Mouse (Mus musculus) CD4-positive, CD25-positive, alpha-beta regulatory T cell, adult 4 months (primary cell): Measurements from ENCODE around the gene Syvn1. TPM values are rescaled to one million over a fixed set of nuclear protein-coding genes. Genes with fewer than 3 reads are reported as not detected.

Experiments used
- ATAC-seq: one replicate; pipeline ENCODE4 v1.8.0; 2017
- polyA plus RNA-seq, 2 experiments: library from polyadenylated mRNA; unstranded; fragments of 100-300 nt; shearing (Covaris generic); gene quantifications; one replicate each; pipeline ENCODE4 v1.2.1; 2017

The Syvn1 gene
- 10 to 100 TPM; 13.4 to 17.1 TPM for polyA plus RNA-seq

DNA sequence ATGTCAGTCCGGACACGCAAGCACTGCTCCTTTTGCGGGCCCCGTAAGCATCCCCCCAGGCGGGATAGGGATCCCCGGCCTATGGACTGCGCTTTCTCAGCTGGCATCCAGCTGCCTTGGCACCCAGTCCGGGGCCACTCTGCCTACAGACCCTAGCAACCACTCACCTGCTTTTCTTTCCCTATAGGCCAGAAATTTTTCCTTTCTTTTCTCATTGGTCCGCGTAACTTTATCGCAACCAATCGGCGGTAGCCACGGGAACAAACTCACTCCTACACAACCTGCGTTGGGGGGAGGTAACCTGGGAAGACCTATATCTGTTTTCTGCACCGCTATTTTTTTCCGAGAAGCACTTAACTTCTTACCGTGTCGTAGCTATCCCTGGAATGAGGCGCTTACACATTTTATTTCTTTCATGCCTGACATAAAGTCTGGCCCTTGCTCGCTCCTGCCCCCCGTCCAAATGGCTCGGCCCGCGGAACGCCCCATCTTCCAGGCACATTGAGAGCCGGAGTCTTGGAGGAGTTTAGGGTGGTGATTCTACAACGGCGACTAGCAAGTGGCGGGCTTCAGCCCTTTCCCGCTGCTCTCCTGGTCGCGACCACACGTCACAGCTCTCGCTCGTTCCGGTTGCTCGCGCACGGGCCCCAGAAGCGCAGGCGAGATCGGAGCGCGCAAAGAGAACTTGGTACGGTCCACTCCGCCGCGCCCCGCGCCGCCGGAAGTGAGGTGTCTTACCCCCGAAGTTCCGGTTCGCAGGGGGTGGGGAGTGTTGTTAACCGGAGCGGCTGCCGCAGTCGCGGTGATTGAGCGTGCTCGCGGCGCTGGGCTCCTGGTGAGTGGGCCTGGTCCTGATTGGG, at the start of gene Syvn1:
Syvn1 (plus strand) TSS at position 283 of the 860 bp plus-strand sequence.
- ATAC-seq: peak; percentile 91

DNA sequence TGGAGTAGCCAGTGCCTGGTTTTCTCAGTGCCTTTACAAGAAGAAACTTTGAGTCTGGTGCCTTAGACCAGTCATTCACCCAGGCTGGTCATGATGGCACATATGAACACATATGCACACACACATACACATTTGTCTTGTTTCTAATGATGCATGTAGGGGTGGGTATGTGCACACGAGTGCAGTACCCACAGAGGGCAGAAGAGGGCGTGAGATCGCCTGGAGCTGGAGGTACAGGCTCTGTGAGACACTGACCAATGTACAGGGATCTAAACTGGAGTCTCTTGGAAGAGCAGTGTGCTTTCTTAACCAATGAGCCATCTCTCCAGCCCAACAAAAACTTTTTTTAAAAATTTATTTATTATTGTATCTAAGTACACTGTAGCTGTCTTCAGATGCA, 48.2 kb upstream of the Syvn1 start:
- no peak for ATAC-seq

GRCm38 (mm10) chr19:5999969-6000368, 46.4 kb upstream of the Syvn1 start:
- no peak for ATAC-seq

- ATAC-seq: no peak
Observed at GRCm38 (mm10) chr19:6005541-6005940, 40.8 kb upstream of the Syvn1 start.

- ATAC-seq: no peak
Observed at GRCm38 (mm10) chr19:6007013-6007412, 39.4 kb upstream of the Syvn1 start.

GRCm38 (mm10) chr19:6009137-6009536, 37.2 kb upstream of the Syvn1 start:
- no peak for ATAC-seq

DNA sequence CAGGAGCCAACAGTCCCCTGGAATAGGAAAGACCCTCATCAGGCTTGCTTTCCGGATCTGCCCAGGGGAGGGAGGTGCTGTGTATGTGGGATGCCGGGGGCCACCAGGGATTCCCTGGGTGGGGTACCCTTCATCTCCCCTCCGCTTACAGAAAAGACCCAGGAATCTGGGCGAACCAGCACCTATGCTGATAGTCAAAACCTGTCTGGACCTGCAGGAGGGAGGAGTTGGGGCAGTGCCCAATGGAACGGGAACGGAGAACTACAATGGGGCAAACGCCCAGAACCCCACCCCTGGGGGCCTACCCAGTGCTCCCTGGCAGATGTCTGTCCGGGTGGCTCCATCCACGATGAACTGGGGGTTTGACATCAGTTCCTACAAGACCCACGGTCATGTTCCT, 32.7 kb upstream of the Syvn1 start:
- ATAC-seq: no peak

GRCm38 (mm10) chr19:6014991-6015510, 31.3 kb upstream of the Syvn1 start:
- ATAC-seq: peak; percentile 68

DNA sequence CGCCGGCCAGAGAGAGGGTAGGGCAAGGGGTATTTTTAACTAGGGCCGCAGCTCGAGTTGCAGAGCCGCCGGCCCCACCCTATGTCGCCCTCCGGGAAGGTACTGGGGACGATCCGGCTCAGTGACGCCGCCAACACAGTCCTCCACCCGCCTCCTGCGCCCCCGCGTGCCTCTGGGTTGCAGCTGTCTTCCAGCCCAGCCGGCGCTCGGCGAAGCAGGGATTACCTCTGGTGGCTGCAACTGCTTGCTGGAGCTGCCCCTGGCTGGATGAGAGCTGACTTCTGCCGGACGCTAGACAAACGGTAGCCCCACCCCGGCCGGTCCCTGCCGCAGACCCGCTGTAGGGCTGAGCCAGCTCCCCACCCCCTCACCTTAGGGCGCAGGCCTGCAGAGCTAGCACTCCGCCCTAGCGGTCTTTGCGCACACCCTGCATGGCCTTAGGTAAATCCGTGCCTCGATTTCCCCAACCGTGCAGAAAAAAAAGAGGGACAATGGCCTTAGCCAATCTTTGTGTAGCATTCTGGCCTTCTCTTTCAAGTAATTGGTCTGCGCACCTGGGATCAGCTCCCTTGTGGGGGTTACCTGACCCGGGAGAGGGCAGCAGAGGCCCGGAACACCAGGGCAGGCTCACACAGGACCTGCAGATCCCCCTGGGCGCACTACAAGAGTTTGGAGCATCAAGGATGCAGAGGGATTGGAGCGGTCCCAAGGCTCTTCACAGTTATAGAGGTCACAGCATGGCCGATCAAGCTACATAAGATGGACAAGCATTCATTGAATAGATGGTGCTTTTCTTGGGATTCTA, 30.7 kb upstream of the Syvn1 start, which contains the start of gene Capn1:
Capn1 (minus strand) TSS at position 387 of the 805 bp plus-strand sequence.
- ATAC-seq: peak; percentile 74

DNA sequence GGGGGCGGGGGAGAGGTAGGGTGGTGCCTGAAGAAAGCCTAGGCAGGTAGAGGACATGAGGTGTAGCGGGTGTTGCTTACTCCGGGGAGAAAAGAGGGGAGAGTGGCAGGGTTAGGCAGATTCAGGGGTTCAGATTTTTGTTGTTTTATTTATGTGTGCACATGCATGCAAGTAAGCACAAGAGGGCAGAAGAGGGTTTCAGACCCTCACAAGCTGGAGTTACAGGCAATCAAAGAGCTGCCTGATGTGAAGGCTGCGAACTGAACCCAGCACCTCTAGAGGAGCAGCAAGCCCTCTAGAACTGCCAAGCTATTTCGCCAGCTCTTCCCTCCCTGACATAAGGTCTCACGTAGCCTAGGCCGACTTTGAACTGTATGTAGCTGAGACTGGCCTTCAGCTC, 29.8 kb upstream of the Syvn1 start:
- ATAC-seq: no peak

- ATAC-seq: peak; percentile 58
Observed at GRCm38 (mm10) chr19:6018142-6019089, 28.0 kb upstream of the Syvn1 start.

- no peak for ATAC-seq
Observed at GRCm38 (mm10) chr19:6020276-6020675, 26.1 kb upstream of the Syvn1 start.

DNA sequence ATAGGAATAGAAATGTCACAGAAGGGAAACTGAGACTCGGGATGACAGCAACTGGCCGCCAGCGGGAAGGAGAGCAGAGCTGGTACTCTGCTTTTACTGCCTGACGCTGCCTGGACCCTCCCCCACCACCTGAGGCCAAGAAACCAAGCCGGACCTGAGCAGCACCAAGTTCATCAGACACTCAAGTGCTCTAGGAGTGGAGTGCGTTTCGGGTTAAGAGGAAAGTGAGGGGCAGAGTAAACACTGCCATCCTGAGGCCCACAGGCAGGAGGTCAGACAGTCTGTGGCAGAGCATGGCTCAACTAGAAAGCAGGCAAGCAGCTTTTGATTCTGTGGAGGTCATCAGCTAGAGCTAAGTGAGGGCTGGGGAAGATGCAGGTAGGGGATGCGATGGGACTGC, 23.3 kb upstream of the Syvn1 start:
- no peak for ATAC-seq

GRCm38 (mm10) chr19:6023930-6024329, 22.4 kb upstream of the Syvn1 start:
- ATAC-seq: no peak

GRCm38 (mm10) chr19:6028991-6029390, 17.4 kb upstream of the Syvn1 start:
- ATAC-seq: no peak

DNA sequence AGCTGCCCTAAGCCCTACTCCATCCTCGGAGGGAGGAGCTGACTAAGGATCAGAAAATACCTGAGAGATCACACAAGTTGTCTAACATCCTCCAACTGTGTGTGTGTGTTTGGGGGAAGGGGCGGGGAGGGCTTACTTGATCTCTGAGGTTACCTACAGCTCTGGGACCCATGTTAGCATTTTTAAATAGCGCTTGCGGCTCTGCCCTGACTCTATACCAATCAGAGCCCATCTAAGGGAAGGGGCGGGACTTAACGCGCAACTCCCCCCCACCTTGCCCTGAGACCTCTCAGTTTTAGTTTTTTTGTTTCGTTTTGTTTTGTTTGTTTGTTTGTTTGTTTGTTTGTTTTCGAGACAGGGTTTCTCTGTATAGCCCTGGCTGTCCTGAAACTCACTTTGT, 16.9 kb upstream of the Syvn1 start:
- ATAC-seq: no peak

DNA sequence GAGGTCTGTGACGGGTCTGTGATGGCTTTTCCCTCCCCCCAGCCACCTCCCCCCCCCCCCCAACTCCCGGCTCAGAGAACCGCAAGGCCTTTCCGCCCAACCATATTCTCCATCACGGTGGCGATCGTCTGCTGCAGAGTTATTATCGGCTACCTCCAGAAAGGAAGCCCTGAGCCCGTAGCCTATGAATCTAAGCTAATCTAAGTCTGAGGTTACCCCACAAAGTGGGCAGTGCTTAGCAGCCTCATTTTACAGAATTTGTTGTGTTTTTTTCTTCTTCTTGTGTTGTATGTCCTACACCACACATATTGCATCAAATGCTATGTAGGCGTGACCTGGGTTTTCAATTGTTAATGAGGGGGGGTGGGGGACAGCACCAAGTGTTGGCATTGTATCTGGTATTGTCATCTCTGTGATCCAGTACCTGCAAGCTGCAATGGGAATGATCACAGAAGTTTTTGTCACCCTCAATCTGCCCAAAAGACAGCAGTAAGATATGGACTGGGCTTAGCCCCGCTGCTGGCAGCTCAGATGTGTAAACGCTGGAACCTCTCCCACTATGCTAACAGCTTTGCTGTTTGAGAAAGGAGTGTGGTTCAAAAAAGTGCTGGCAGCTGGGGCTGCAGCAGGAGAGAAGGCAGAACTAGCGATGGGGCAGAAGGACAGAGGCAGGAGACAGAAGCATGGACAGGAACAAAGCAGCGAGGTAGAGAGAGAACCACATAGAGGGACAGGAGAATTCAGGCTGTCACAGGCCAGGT, 15.7 kb upstream of the Syvn1 start:
- ATAC-seq: no peak

- ATAC-seq: no peak
Observed at GRCm38 (mm10) chr19:6035966-6036585, 10.3 kb upstream of the Syvn1 start.

DNA sequence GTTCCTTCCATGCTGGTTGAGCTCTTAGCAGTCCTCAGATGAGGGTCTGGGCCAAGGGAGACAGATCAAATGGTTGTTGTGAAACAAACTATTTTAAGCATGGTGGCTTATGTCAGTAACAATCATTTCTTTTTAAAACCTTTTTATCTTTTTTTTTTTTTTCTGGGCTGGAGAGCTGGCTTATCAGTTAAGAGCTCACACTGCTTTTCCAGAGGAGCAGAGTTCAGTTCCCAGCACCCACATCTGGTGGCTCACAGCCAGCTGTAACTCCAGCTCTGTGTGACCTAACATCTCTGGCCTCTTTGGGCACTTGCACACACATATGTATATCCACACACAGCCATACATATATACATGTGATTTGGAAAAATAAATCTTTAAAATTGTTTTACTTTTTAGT, 8.7 kb upstream of the Syvn1 start:
- ATAC-seq: no peak

DNA sequence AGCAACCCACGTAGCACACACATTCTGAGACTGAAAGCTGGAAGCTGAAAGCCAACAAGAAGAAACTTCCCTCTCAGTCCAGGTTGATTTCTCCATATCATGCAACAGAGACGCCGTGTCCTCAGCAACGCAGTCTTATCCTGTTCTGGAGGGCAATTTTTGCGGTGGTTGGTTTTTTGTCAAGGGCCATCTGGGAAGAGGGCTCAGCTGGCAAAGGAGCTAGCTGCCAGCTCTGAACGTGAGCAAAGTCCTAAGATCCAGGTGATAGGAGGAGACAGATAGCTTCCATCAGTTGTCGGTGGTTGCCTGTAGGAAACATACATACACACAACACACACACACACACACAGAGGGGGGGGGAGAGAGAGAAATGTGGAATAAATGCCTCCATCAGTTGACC, 8.1 kb upstream of the Syvn1 start:
- no peak for ATAC-seq

- no peak for ATAC-seq
Observed at GRCm38 (mm10) chr19:6040002-6040401, 6.4 kb upstream of the Syvn1 start.
